Mouse (Mus musculus) v-Abl transformed pro-B cells (cell line): ENCODE results near the gene Mrpl4.
"Not testable (repeated sequence)": the region's sequence is repeated elsewhere in the genome, so short reads cannot be mapped to it uniquely, and the experiment has no call there.

Experiments used
- in situ Hi-C, 2 experiments: fragments of 400-800 bp; cut with MboI; formaldehyde crosslinking; loops; one replicate each; pipeline ENCODE4 v1.15.1; 2025; ENCODE audit not compliant: unreplicated experiment in 2 of 2

The Mrpl4 gene

GRCm38 (mm10) chr9:20982171-20982570, 20.4 kb upstream of the Mrpl4 start:
- in situ Hi-C loops: loop anchor here in 1 of 2 experiments (10.0 kb wide), 1 partner anchor 247 kb away; no protein-coding TSS in a partner anchor

- in situ Hi-C loops: loop anchor here in 1 of 2 experiments (10.0 kb wide), 1 partner anchor 248 kb away; no protein-coding TSS in a partner anchor
These were observed 19.4 kb upstream of the Mrpl4 start for GRCm38 (mm10) chr9:20983169-20983568.

GRCm38 (mm10) chr9:20986952-20987686, 15.4 kb upstream of the Mrpl4 start:
- in situ Hi-C loops: loop anchor here in 1 of 2 experiments (10.0 kb wide), 1 partner anchor 252 kb away; no protein-coding TSS in a partner anchor

- in situ Hi-C loops: loop anchor here in 1 of 2 experiments (10.0 kb wide), 1 partner anchor 253 kb away; no protein-coding TSS in a partner anchor
These were observed 14.6 kb upstream of the Mrpl4 start for GRCm38 (mm10) chr9:20987953-20988352.

- in situ Hi-C loops: no loop called here
These were observed 11.7 kb upstream of the Mrpl4 start for GRCm38 (mm10) chr9:20990861-20991260.

GRCm38 (mm10) chr9:20991587-20991986, 11.0 kb upstream of the Mrpl4 start:
- in situ Hi-C loops: no loop called here

- in situ Hi-C loops: no loop called here
These were observed 9.2 kb upstream of the Mrpl4 start for GRCm38 (mm10) chr9:20993165-20993898.

- in situ Hi-C loops: no loop called here
These were observed 7.5 kb upstream of the Mrpl4 start for GRCm38 (mm10) chr9:20995069-20995468.

- in situ Hi-C loops: no loop called here
These were observed 5.5 kb upstream of the Mrpl4 start for GRCm38 (mm10) chr9:20997065-20997464.

- in situ Hi-C loops: not testable (repeated sequence)
These were observed 4.2 kb upstream of the Mrpl4 start for GRCm38 (mm10) chr9:20998337-20998736.

- in situ Hi-C loops: loop anchor here (5.0 to 10.0 kb wide), 3 partner anchors 84 to 144 kb away; partner anchors contain the start of gene Cdc37 (in 1 of the 2)
These were observed 1.7 kb upstream of the Mrpl4 start for GRCm38 (mm10) chr9:21000811-21001210.

- in situ Hi-C loops: loop anchor here (5.0 to 10.0 kb wide), 3 partner anchors 84 to 143 kb away; partner anchors contain the start of gene Cdc37 (in 1 of the 2)
These were observed 812 bp upstream of the Mrpl4 start for GRCm38 (mm10) chr9:21001651-21002200.

GRCm38 (mm10) chr9:21002270-21002626, 290 bp upstream of the Mrpl4 start:
- in situ Hi-C loops: loop anchor here (5.0 to 10.0 kb wide), 3 partner anchors 85 to 143 kb away; partner anchors contain the start of gene Cdc37 (in 1 of the 2)

- in situ Hi-C loops: loop anchor here in 1 of 2 experiments (10.0 kb wide), 1 partner anchor 137 kb away; the partner anchor contains the start of gene Cdc37
These were observed 4.9 kb downstream of the Mrpl4 start for GRCm38 (mm10) chr9:21007313-21007952.

- in situ Hi-C loops: loop anchor here in 1 of 2 experiments (10.0 kb wide), 1 partner anchor 137 kb away; the partner anchor contains the start of gene Cdc37
These were observed 5.5 kb downstream of the Mrpl4 start for GRCm38 (mm10) chr9:21008007-21008406.

- in situ Hi-C loops: no loop called here
These were observed 7.8 kb downstream of the Mrpl4 start for GRCm38 (mm10) chr9:21010362-21010761.

- in situ Hi-C loops: not testable (repeated sequence)
These were observed 8.5 kb downstream of the Mrpl4 start for GRCm38 (mm10) chr9:21010939-21011541.

GRCm38 (mm10) chr9:21011846-21012312, 9.3 kb downstream of the Mrpl4 start:
- in situ Hi-C loops: no loop called here

GRCm38 (mm10) chr9:21012368-21012767, 9.8 kb downstream of the Mrpl4 start:
- in situ Hi-C loops: no loop called here
